Mouse (Mus musculus) kidney, postnatal 0 days (tissue): ENCODE measurements around the gene Pycr2. TPM values are rescaled to one million over a fixed set of nuclear protein-coding genes. Genes with fewer than 3 reads are reported as not detected.
"Not testable (repeated sequence)": the region's sequence is repeated elsewhere in the genome, so short reads cannot be mapped to it uniquely, and the experiment has no call there.

Experiments used
- ATAC-seq: fragments of 200-750 bp; cut with Nextera tagmentation; replicated peaks from 2 replicates; pipeline ENCODE4 v1.8.0; 2017; ENCODE audit warnings: low read depth, moderate number of reproducible peaks, moderate TSS enrichment, moderate library complexity; ENCODE audit not compliant: low FRiP score
- DNase-seq: peaks from one replicate; pipeline ENCODE4 v3.0.0-alpha.2; 2016; ENCODE audit warnings: low spot score
- H3K27ac ChIP-seq: fragments of 300-500 bp; sonication (generic); 2 replicates; pipeline ENCODE4 v1.5.1; 2014; ENCODE audit warnings: mild to moderate bottlenecking
- H3K27me3 ChIP-seq: fragments of 300-500 bp; sonication (generic); 2 replicates; pipeline ENCODE4 v1.6.1; 2014; ENCODE audit warnings: low read length, mixed read lengths; ENCODE audit not compliant: insufficient read depth
- H3K36me3 ChIP-seq: fragments of 300-500 bp; sonication (generic); 2 replicates; pipeline ENCODE4 v1.6.1; 2014; ENCODE audit warnings: low read length, mixed read lengths; ENCODE audit not compliant: insufficient read depth
- H3K4me1 ChIP-seq: fragments of 300-500 bp; sonication (generic); replicated peaks from 2 replicates; pipeline ENCODE4 v1.6.1; 2014; ENCODE audit warnings: antibody characterized with exemption, low read length, mixed read lengths; ENCODE audit not compliant: insufficient read depth
- H3K4me2 ChIP-seq: fragments of 300-500 bp; sonication (generic); 2 replicates; pipeline ENCODE4 v1.6.1; 2014; ENCODE audit warnings: mild to moderate bottlenecking, low read length, moderate library complexity, mixed read lengths
- H3K4me3 ChIP-seq: fragments of 300-500 bp; sonication (generic); replicated peaks from 2 replicates; pipeline ENCODE4 v1.5.1; 2014; ENCODE audit warnings: low read depth, low read length
- H3K9ac ChIP-seq: fragments of 300-500 bp; sonication (generic); 2 replicates; pipeline ENCODE4 v1.6.1; 2014; ENCODE audit warnings: low read depth, low read length
- H3K9me3 ChIP-seq: fragments of 300-500 bp; sonication (generic); replicated peaks from 2 replicates; pipeline ENCODE4 v1.6.1; 2016; ENCODE audit warnings: low read length, inconsistent platforms, mixed read lengths
- CTCF ChIP-seq: IDR thresholded peaks from 2 replicates; pipeline ENCODE4 v1.5.1; 2016; ENCODE audit warnings: antibody characterized with exemption, low read depth, mild to moderate bottlenecking, moderate library complexity
- WGBS: fragments of 180-500 bp; shearing (Covaris S2); extraction: QIAGEN DNeasy Blood & Tissue Kit; methylation state at CpG from one replicate; pipeline ENCODE4 v1.1.7; 2014; 5-methylcytosine and 5-hydroxymethylcytosine counted together
- polyA plus RNA-seq: library from polyadenylated mRNA; unstranded; fragments of >200 nt; fragmentation: Nextera tagmentation; extraction: Ambion mirVana; gene quantifications from 2 replicates; pipeline ENCODE4 v1.2.1, GENCODE M21; 2015

Pycr2 gene
- polyA plus RNA-seq, 1 experiment from 2014 or later: 72.6 TPM

GRCm38 (mm10) chr1:180934467-180935419, 30.6 kb downstream of the Pycr2 start, which contains the start of gene Lefty1:
Gene Lefty1 (plus strand): TSS chr1:180935022.
- no peaks in the 10 kb centered on the region for H3K36me3 ChIP-seq
- TF ChIP-seq CTCF: no peak
- no peaks in the 10 kb centered on the region for H3K9me3 ChIP-seq
- ATAC-seq (no peak), DNase-seq (no peak)
- H3K4me1 ChIP-seq: no peaks in the 10 kb centered on the region
- no peak within 1 kb of the TSS for H3K4me2 ChIP-seq
- no peak within 1 kb of the TSS for H3K4me3 ChIP-seq
- 22% methylated on average over 21 of the region's 21 CpGs for WGBS
- peaks cover 9% of the 10 kb centered on the region; the same call in 1 of the 2 replicates for H3K27me3 ChIP-seq
- H3K27ac ChIP-seq: no peak within 1 kb of the TSS
- H3K9ac ChIP-seq: no peak within 1 kb of the TSS

- not testable (repeated sequence) for H3K36me3 ChIP-seq, H3K9me3 ChIP-seq, H3K4me1 ChIP-seq, H3K27me3 ChIP-seq, H3K27ac ChIP-seq, H3K9ac ChIP-seq
- DNase-seq: peak; percentile 79
- Histone ChIP-seq H3K4me2 (peak overlapping the region; percentile 46), H3K4me3 (peak overlapping the region; percentile 18; the same call in 1 of the 2 replicates)
- ATAC-seq: peak; percentile 72; the same call in 1 of the 2 replicates
- 3% methylated on average over 32 of the region's 41 CpGs for WGBS
Observed at GRCm38 (mm10) chr1:180936610-180937398, 32.7 kb downstream of the Pycr2 start.

GRCm38 (mm10) chr1:180937631-180938030, 33.5 kb downstream of the Pycr2 start:
- H3K27ac ChIP-seq, DNase-seq, ATAC-seq, H3K4me2 ChIP-seq, H3K9ac ChIP-seq, H3K4me3 ChIP-seq, H3K36me3 ChIP-seq, H3K4me1 ChIP-seq, H3K27me3 ChIP-seq, H3K9me3 ChIP-seq: not testable (repeated sequence)
- 49% methylated on average over 13 of the region's 13 CpGs for WGBS

- not testable (repeated sequence) for H3K4me3 ChIP-seq, H3K27me3 ChIP-seq, H3K9ac ChIP-seq, H3K27ac ChIP-seq, H3K4me2 ChIP-seq, ATAC-seq, H3K9me3 ChIP-seq, DNase-seq, H3K36me3 ChIP-seq
- H3K4me1 ChIP-seq: 0 out of 2 replicates have a peak, but pooled peaks cover 11% of the 10 kb centered on the region
- TF ChIP-seq CTCF: 0 out of 2 replicates have a peak, but pooled peaks have one; percentile 25
- 83% methylated on average over 2 of the region's 2 CpGs for WGBS
Observed at GRCm38 (mm10) chr1:180938781-180939180, 34.7 kb downstream of the Pycr2 start.

GRCm38 (mm10) chr1:180940776-180941460, 36.8 kb downstream of the Pycr2 start:
- TF ChIP-seq CTCF: no peak
- DNase-seq (no peak), ATAC-seq (no peak)
- no peaks in the 10 kb centered on the region for H3K9me3 ChIP-seq
- no peak overlapping the region for H3K4me3 ChIP-seq
- H3K9ac ChIP-seq: peak overlapping the region; percentile 84; the same call in 1 of the 2 replicates
- no peak overlapping the region for H3K27ac ChIP-seq
- H3K4me1 ChIP-seq: peaks cover 14% of the 10 kb centered on the region; the same call in 1 of the 2 replicates
- 92% methylated on average over 7 of the region's 7 CpGs for WGBS
- no peaks in the 10 kb centered on the region for H3K27me3 ChIP-seq
- no peaks in the 10 kb centered on the region for H3K36me3 ChIP-seq
- H3K4me2 ChIP-seq: peak overlapping the region; percentile 95
